Mouse (Mus musculus) CH12.LX (cell line): Measurements from ENCODE around the gene Lypd6. TPM values are rescaled to one million over a fixed set of nuclear protein-coding genes. Genes with fewer than 3 reads are reported as not detected.

Experiments
- DNase-seq: peaks from one replicate; pipeline ENCODE4 v3.0.0-alpha.2; 2013; ENCODE audit errors: extremely low read depth
- H3K27ac ChIP-seq: 2 replicates; pipeline ENCODE4 v1.5.1; 2012; ENCODE audit warnings: low read depth, mild to moderate bottlenecking, control low read depth, moderate library complexity; ENCODE audit not compliant: insufficient read depth
- H3K27me3 ChIP-seq: replicated peaks from 2 replicates; pipeline ENCODE3; 2012; ENCODE audit warnings: inconsistent platforms
- H3K36me3 ChIP-seq, 2 experiments: replicated peaks in 1 of 2; 2 replicates each; pipeline versions ENCODE3 to v1.6.1; 2012; ENCODE audit warnings: inconsistent platforms in 1 of 2, low read length in 1 of 2, mild to moderate bottlenecking in 1 of 2, mixed read lengths in 1 of 2, moderate library complexity in 1 of 2; ENCODE audit not compliant: control insufficient read depth in 1 of 2, insufficient read depth in 1 of 2
- H3K4me1 ChIP-seq, 2 experiments: 2 replicates each; pipeline ENCODE4 v1.6.1; 2012; ENCODE audit warnings: inconsistent platforms in 1 of 2, moderate library complexity in 1 of 2; ENCODE audit not compliant: insufficient read depth in 2 of 2, control insufficient read depth in 1 of 2
- H3K4me2 ChIP-seq: 2 replicates; pipeline ENCODE4 v1.6.1; 2012; ENCODE audit warnings: low read depth, mild to moderate bottlenecking, control low read depth; ENCODE audit not compliant: poor library complexity, insufficient read depth, severe bottlenecking
- H3K4me3 ChIP-seq, 3 experiments: fragments of 150-350 bp in 1 of 3; sonication (generic) in 1 of 3; replicated peaks in 1 of 3; 2 replicates each; pipeline versions ENCODE3 to v1.5.1; 2011 to 2012; ENCODE audit warnings: low read depth in 2 of 3, low read length in 2 of 3, mild to moderate bottlenecking in 2 of 3, moderate library complexity in 2 of 3, control low read depth in 1 of 3, improper control_type of control experiment in 1 of 3, inconsistent platforms in 1 of 3, mixed read lengths in 1 of 3; ENCODE audit not compliant: poor library complexity in 1 of 3
- H3K79me2 ChIP-seq: replicated peaks from 2 replicates; pipeline ENCODE4 v1.6.1; 2012; ENCODE audit warnings: mild to moderate bottlenecking, moderate library complexity; ENCODE audit not compliant: control insufficient read depth, poor library complexity, insufficient read depth, severe bottlenecking; ENCODE audit errors: extremely low read depth
- H3K9ac ChIP-seq: 2 replicates; pipeline ENCODE4 v1.6.1; 2012; ENCODE audit warnings: low read depth, mild to moderate bottlenecking, control low read depth, moderate library complexity; ENCODE audit not compliant: insufficient read depth
- H3K9me3 ChIP-seq: replicated peaks from 2 replicates; pipeline ENCODE3; 2012; ENCODE audit warnings: low read length, inconsistent platforms, mixed read lengths
- CHD1 ChIP-seq: IDR thresholded peaks from 2 replicates; pipeline ENCODE4 v1.6.1; 2012; ENCODE audit warnings: low read depth, low read length, improper control_type of control experiment, inconsistent platforms
- CHD2 ChIP-seq: IDR thresholded peaks from 2 replicates; pipeline ENCODE4 v1.6.1; 2011; ENCODE audit warnings: low read length, improper control_type of control experiment
- EP300 ChIP-seq: IDR thresholded peaks from 2 replicates; pipeline ENCODE4 v1.6.1; 2011; ENCODE audit warnings: low read length, improper control_type of control experiment
- GABPA ChIP-seq: IDR thresholded peaks from 2 replicates; pipeline ENCODE4 v1.6.1; 2012; ENCODE audit warnings: low read depth, low read length, improper control_type of control experiment, inconsistent platforms; ENCODE audit not compliant: insufficient replicate concordance
- JUN ChIP-seq: IDR thresholded peaks from 2 replicates; pipeline ENCODE4 v1.6.1; 2011; ENCODE audit warnings: low read depth, mild to moderate bottlenecking, low read length, improper control_type of control experiment, moderate library complexity; ENCODE audit not compliant: insufficient read depth
- JUND ChIP-seq: conservative IDR thresholded peaks from 2 replicates; pipeline ENCODE4 v1.6.1; 2011; ENCODE audit warnings: low read depth, low read length, improper control_type of control experiment
- KAT2A ChIP-seq: IDR thresholded peaks from 2 replicates; pipeline ENCODE4 v1.6.1; 2012; ENCODE audit warnings: low read length, improper control_type of control experiment, inconsistent platforms; ENCODE audit not compliant: insufficient replicate concordance
- MAZ ChIP-seq: IDR thresholded peaks from 2 replicates; pipeline ENCODE4 v1.6.1; 2012; ENCODE audit warnings: low read depth, mild to moderate bottlenecking, inconsistent platforms, low read length, improper control_type of control experiment, moderate library complexity
- MEF2A ChIP-seq: IDR thresholded peaks from 2 replicates; pipeline ENCODE4 v1.6.1; 2014; ENCODE audit warnings: low read depth, mild to moderate bottlenecking, inconsistent platforms, low read length, improper control_type of control experiment, borderline replicate concordance
- MXI1 ChIP-seq: IDR thresholded peaks from 2 replicates; pipeline ENCODE4 v1.6.1; 2011; ENCODE audit warnings: mild to moderate bottlenecking, low read depth, low read length, improper control_type of control experiment
- NRF1 ChIP-seq: IDR thresholded peaks from 2 replicates; pipeline ENCODE4 v1.6.1; 2014; ENCODE audit warnings: low read depth, mild to moderate bottlenecking, inconsistent platforms, low read length, improper control_type of control experiment, moderate library complexity
- POLR2A ChIP-seq: IDR thresholded peaks from 2 replicates; pipeline ENCODE4 v1.6.1; 2011; ENCODE audit warnings: low read depth, mild to moderate bottlenecking, improper control_type of control experiment, low read length
- RCOR1 ChIP-seq: conservative IDR thresholded peaks from 2 replicates; pipeline ENCODE4 v1.6.1; 2012; ENCODE audit warnings: low read depth, mild to moderate bottlenecking, inconsistent platforms, low read length, improper control_type of control experiment
- UBTF ChIP-seq: IDR thresholded peaks from 2 replicates; pipeline ENCODE4 v1.6.1; 2012; ENCODE audit warnings: low read depth, mild to moderate bottlenecking, inconsistent platforms, low read length, improper control_type of control experiment, moderate library complexity
- ZC3H11A ChIP-seq: IDR thresholded peaks from 2 replicates; pipeline ENCODE4 v1.6.1; 2012; ENCODE audit warnings: low read depth, mild to moderate bottlenecking, inconsistent platforms, low read length, improper control_type of control experiment
- dilution Hi-C: fragments of 300-500 bp; cut with MboI; formaldehyde crosslinking; loops from 2 replicates; pipeline ENCODE4 v1.14.3; 2020; ENCODE audit warnings: low sequenced_read_pairs; ENCODE audit not compliant: extremely low pct_unique_long_range_greater_than_20kb, extremely low pct_ligation_motif_present
- in situ Hi-C: fragments of 300-500 bp; cut with MboI; formaldehyde crosslinking; loops from 3 replicates; pipeline ENCODE4 v1.14.3; 2019; ENCODE audit warnings: low sequenced_read_pairs, low pct_ligation_motif_present, low pct_unique_long_range_greater_than_20kb, mixed read lengths
- polyA plus RNA-seq: library from polyadenylated mRNA; unstranded; fragments of >175 nt; gene quantifications from 2 replicates; pipeline ENCODE4 v1.2.1, GENCODE M21; 2012; ENCODE audit warnings: low read depth; ENCODE audit not compliant: insufficient read length
- total RNA-seq, 2 experiments: library from RNA; depleted of rRNA; stranded (reverse); fragments of 300-350 nt in 1 of 2; fragments of >200 nt in 1 of 2; gene quantifications; 2 replicates each; pipeline ENCODE4 v1.2.3; 2012 to 2014

Lypd6 gene
- total and polyA plus RNA-seq, 3 experiments = not detected

DNA sequence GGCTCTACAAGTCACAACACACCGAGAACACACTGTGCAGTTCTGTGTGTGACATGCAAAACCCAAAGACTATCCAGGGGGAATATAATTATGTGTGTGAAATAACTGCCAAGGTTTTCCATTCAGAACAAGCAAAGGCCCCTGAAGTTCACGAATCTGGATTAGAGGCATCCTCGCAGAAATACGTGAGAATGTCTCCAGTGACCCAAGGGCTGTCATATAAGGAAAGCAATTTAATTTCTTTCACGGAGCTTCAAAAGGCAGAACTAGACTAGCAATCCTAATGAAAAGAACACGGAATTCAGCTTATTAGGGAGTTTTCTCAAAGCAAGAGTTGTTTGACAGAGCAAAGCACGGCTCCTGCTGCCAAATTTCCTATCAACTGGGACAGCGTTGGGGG is 167.3 kb downstream of the Lypd6 start:
- Histone ChIP-seq H3K9me3 (no peaks in the 10 kb centered on the region), H3K4me3 (no peak overlapping the region), H3K79me2 (no peaks in the 10 kb centered on the region), H3K36me3 (no peaks in the 10 kb centered on the region), H3K27me3 (no peaks in the 10 kb centered on the region), H3K4me2 (no peak overlapping the region), H3K27ac (no peak overlapping the region), H3K4me1 (no peaks in the 10 kb centered on the region), H3K9ac (no peak overlapping the region)
- DNase-seq = no peak
- dilution Hi-C loops = no loop called here
- TF ChIP-seq JUN (no peak), KAT2A (no peak), CHD2 (no peak), CHD1 (no peak), MAZ (no peak), UBTF (no peak), MEF2A (no peak), NRF1 (no peak), GABPA (no peak), POLR2A (no peak), RCOR1 (no peak), EP300 (no peak), ZC3H11A (no peak), MXI1 (no peak), JUND (no peak)
- in situ Hi-C loops = no loop called here

Other genes with a start within 250 kb of the Lypd6 start
- gene Mmadhc, start 230.4 kb downstream of the Lypd6 start, total RNA-seq (2012; rRNA removed) = 74.9 and 81.8 TPM in 2 replicates
- 142 and 144 TPM in 2 replicates for gene Mmadhc, start 230.4 kb downstream of the Lypd6 start, total RNA-seq (2014; rRNA removed)
- gene Mmadhc, start 230.4 kb downstream of the Lypd6 start, polyA plus RNA-seq = 94.2 and 99.1 TPM in 2 replicates